Mouse (Mus musculus) embryonic facial prominence, embryonic 14.5 days (tissue): Measurements from ENCODE around the gene Olfr478. TPM values are rescaled to one million over a fixed set of nuclear protein-coding genes. Genes with fewer than 3 reads are reported as not detected.
"Not testable (repeated sequence)": the region's sequence is repeated elsewhere in the genome, so short reads cannot be mapped to it uniquely, and the experiment has no call there.

Experiments
- ATAC-seq: fragments of 200-750 bp; cut with Nextera tagmentation; 2 replicates; pipeline ENCODE4 v1.8.0; 2017; ENCODE audit warnings: low read depth, moderate number of reproducible peaks, moderate TSS enrichment
- DNase-seq: peaks from one replicate; pipeline ENCODE4 v3.0.0-alpha.2; 2015; ENCODE audit warnings: low spot score
- H3K27ac ChIP-seq: fragments of 300-500 bp; sonication (generic); replicated peaks from 2 replicates; pipeline ENCODE4 v1.5.1; 2014; ENCODE audit warnings: low read depth, mild to moderate bottlenecking, low read length, moderate library complexity
- H3K27me3 ChIP-seq: fragments of 300-500 bp; sonication (generic); replicated peaks from 2 replicates; pipeline ENCODE4 v1.6.1; 2014; ENCODE audit warnings: low read length; ENCODE audit not compliant: control insufficient read depth, insufficient read depth
- H3K36me3 ChIP-seq: fragments of 300-500 bp; sonication (generic); 2 replicates; pipeline ENCODE4 v1.6.1; 2014; ENCODE audit warnings: low read length, mixed read lengths; ENCODE audit not compliant: control insufficient read depth, insufficient read depth
- H3K4me1 ChIP-seq: fragments of 300-500 bp; sonication (generic); 2 replicates; pipeline ENCODE4 v1.6.1; 2014; ENCODE audit warnings: antibody characterized with exemption, low read length; ENCODE audit not compliant: control insufficient read depth, insufficient read depth
- H3K4me2 ChIP-seq: fragments of 300-500 bp; sonication (generic); 2 replicates; pipeline ENCODE4 v1.6.1; 2014; ENCODE audit warnings: low read depth, mild to moderate bottlenecking, low read length, moderate library complexity, mixed read lengths
- H3K4me3 ChIP-seq: fragments of 300-500 bp; sonication (generic); 2 replicates; pipeline ENCODE4 v1.5.1; 2014; ENCODE audit warnings: low read depth, mild to moderate bottlenecking, low read length
- H3K9ac ChIP-seq: fragments of 300-500 bp; sonication (generic); 2 replicates; pipeline ENCODE4 v1.6.1; 2014; ENCODE audit warnings: low read depth, mild to moderate bottlenecking, low read length, moderate library complexity, mixed read lengths
- H3K9me3 ChIP-seq: fragments of 300-500 bp; sonication (generic); 2 replicates; pipeline ENCODE4 v1.6.1; 2016; ENCODE audit warnings: low read length; ENCODE audit not compliant: control insufficient read depth
- WGBS: fragments of 180-500 bp; shearing (Covaris S2); extraction: QIAGEN DNeasy Blood & Tissue Kit; methylation state at CpG from one replicate; pipeline ENCODE4 v1.1.7; 2014; 5-methylcytosine and 5-hydroxymethylcytosine counted together
- polyA plus RNA-seq: library from polyadenylated mRNA; unstranded; fragments of >200 nt; fragmentation: Nextera tagmentation; extraction: Ambion mirVana; gene quantifications from 2 replicates; pipeline ENCODE4 v1.2.1, GENCODE M21; 2014

Olfr478 gene
- polyA plus RNA-seq, result not detected in 2 replicates

- Histone ChIP-seq H3K9me3 (no peaks in the 10 kb centered on the region), H3K27ac (no peak within 1 kb of the TSS), H3K4me3 (no peak within 1 kb of the TSS), H3K4me1 (no peaks in the 10 kb centered on the region), H3K9ac (no peak within 1 kb of the TSS), H3K27me3 (no peaks in the 10 kb centered on the region), H3K36me3 (no peaks in the 10 kb centered on the region), H3K4me2 (no peak within 1 kb of the TSS)
- DNase-seq, result no peak
- no peak for ATAC-seq
- 78% methylated on average over 3 of the region's 3 CpGs for WGBS
These were observed at the start of gene Olfr478 for GRCm38 (mm10) chr7:108033889-108034288. Gene Olfr478, minus strand, starts transcription at chr7:108033989.

- Histone ChIP-seq H3K4me2 (no peak within 1 kb of the TSS), H3K36me3 (no peaks in the 10 kb centered on the region), H3K4me1 (no peaks in the 10 kb centered on the region), H3K4me3 (no peak within 1 kb of the TSS), H3K9ac (no peak within 1 kb of the TSS), H3K27me3 (no peaks in the 10 kb centered on the region), H3K27ac (no peak within 1 kb of the TSS), H3K9me3 (no peaks in the 10 kb centered on the region)
- DNase-seq (no peak), ATAC-seq (no peak)
These were observed 45.8 kb upstream of the Olfr478 start, which contains the start of gene Olfr481 for GRCm38 (mm10) chr7:108079555-108079954. Gene Olfr481, plus strand, starts transcription at chr7:108079855.

GRCm38 (mm10) chr7:108067246-108067645 is 33.5 kb upstream of the Olfr478 start, which contains the start of gene Olfr480:
Gene Olfr480, minus strand, starts transcription at chr7:108067346.
- no peaks in the 10 kb centered on the region for H3K4me1 ChIP-seq
- H3K36me3 ChIP-seq, result no peaks in the 10 kb centered on the region
- ATAC-seq, result no peak
- no peaks in the 10 kb centered on the region for H3K9me3 ChIP-seq
- no peak within 1 kb of the TSS for H3K27ac ChIP-seq
- H3K9ac ChIP-seq, result no peak within 1 kb of the TSS
- DNase-seq, result no peak
- 86% methylated on average over 1 of the region's 1 CpGs for WGBS
- no peaks in the 10 kb centered on the region for H3K27me3 ChIP-seq
- no peak within 1 kb of the TSS for H3K4me3 ChIP-seq
- no peak within 1 kb of the TSS for H3K4me2 ChIP-seq

- no peak within 1 kb of the TSS for H3K4me2 ChIP-seq
- DNase-seq (no peak), ATAC-seq (no peak)
- 87% methylated on average over 2 of the region's 2 CpGs for WGBS
- H3K36me3 ChIP-seq, result no peaks in the 10 kb centered on the region
- no peaks in the 10 kb centered on the region for H3K4me1 ChIP-seq
- H3K4me3 ChIP-seq, result no peak within 1 kb of the TSS
- no peaks in the 10 kb centered on the region for H3K9me3 ChIP-seq
- no peak within 1 kb of the TSS for H3K9ac ChIP-seq
- no peak within 1 kb of the TSS for H3K27ac ChIP-seq
- no peaks in the 10 kb centered on the region for H3K27me3 ChIP-seq
These were observed 16.6 kb upstream of the Olfr478 start, which contains the start of gene Olfr479 for GRCm38 (mm10) chr7:108050393-108050792. Gene Olfr479, plus strand, starts transcription at chr7:108050693.

- H3K4me3 ChIP-seq, H3K9ac ChIP-seq: not testable (repeated sequence)
These were observed 19.5 kb downstream of the Olfr478 start for GRCm38 (mm10) chr7:108014256-108014655.

GRCm38 (mm10) chr7:107986393-107986792 is 47.4 kb downstream of the Olfr478 start, which contains the start of gene Olfr477:
Gene Olfr477, plus strand, starts transcription at chr7:107986693.
- ATAC-seq (no peak), DNase-seq (no peak)
- Histone ChIP-seq H3K9me3 (no peaks in the 10 kb centered on the region), H3K36me3 (no peaks in the 10 kb centered on the region), H3K4me1 (no peaks in the 10 kb centered on the region), H3K27me3 (no peaks in the 10 kb centered on the region), H3K4me3 (no peak within 1 kb of the TSS), H3K9ac (no peak within 1 kb of the TSS), H3K27ac (no peak within 1 kb of the TSS), H3K4me2 (no peak within 1 kb of the TSS)
- WGBS, result 78% methylated on average over 2 of the region's 2 CpGs

More at GRCm38 (mm10) chr7:108014256-108014655, 19.5 kb downstream of the Olfr478 start:
- H3K27ac ChIP-seq, H3K4me1 ChIP-seq, DNase-seq, ATAC-seq, H3K9me3 ChIP-seq, H3K4me2 ChIP-seq, H3K36me3 ChIP-seq, H3K27me3 ChIP-seq: not testable (repeated sequence)

Other genes with a start within 250 kb of the Olfr478 start
- gene Ovch2, start 232.8 kb downstream of the Olfr478 start, polyA plus RNA-seq, result not detected in 2 replicates
- gene Olfr467, start 221.7 kb downstream of the Olfr478 start, polyA plus RNA-seq, result not detected in 2 replicates
- gene Olfr469, start 208.4 kb downstream of the Olfr478 start, polyA plus RNA-seq, result not detected in 2 replicates
- not detected in 2 replicates for gene Olfr470, start 186.5 kb downstream of the Olfr478 start, polyA plus RNA-seq
- gene Olfr472, start 136.1 kb downstream of the Olfr478 start, polyA plus RNA-seq, result not detected in 2 replicates
- gene Olfr473, start 103.5 kb downstream of the Olfr478 start, polyA plus RNA-seq, result not detected in 2 replicates
- not detected in 2 replicates for gene Olfr474, start 79.3 kb downstream of the Olfr478 start, polyA plus RNA-seq
- gene Olfr476, start 69.2 kb downstream of the Olfr478 start, polyA plus RNA-seq, result not detected in 2 replicates
- gene Olfr477, start 47.3 kb downstream of the Olfr478 start, polyA plus RNA-seq, result not detected in 2 replicates
- gene Olfr479, start 16.7 kb upstream of the Olfr478 start, polyA plus RNA-seq, result not detected in 2 replicates
- gene Olfr480, start 33.4 kb upstream of the Olfr478 start, polyA plus RNA-seq, result not detected in 2 replicates
- 0.14 TPM in 1 of 2 replicates, not detected in the other for gene Olfr481, start 45.9 kb upstream of the Olfr478 start, polyA plus RNA-seq
- 0.10 and 0.14 TPM in 2 replicates for gene Olfr482, start 63.6 kb upstream of the Olfr478 start, polyA plus RNA-seq
- gene Olfr483, start 66.9 kb upstream of the Olfr478 start, polyA plus RNA-seq, result not detected in 2 replicates
- gene Olfr484, start 93.5 kb upstream of the Olfr478 start, polyA plus RNA-seq, result not detected in 2 replicates
- gene Olfr485, start 125.9 kb upstream of the Olfr478 start, polyA plus RNA-seq, result 0.31 TPM in 1 of 2 replicates, not detected in the other
- not detected in 2 replicates for gene Olfr486, start 138.8 kb upstream of the Olfr478 start, polyA plus RNA-seq
- gene Olfr487, start 180.6 kb upstream of the Olfr478 start, polyA plus RNA-seq, result 0.14 TPM in 1 of 2 replicates, not detected in the other
- not detected in 2 replicates for gene Olfr488, start 224.4 kb upstream of the Olfr478 start, polyA plus RNA-seq